Mouse (Mus musculus): Measurements from ENCODE around the gene Rps19bp1. TPM values are rescaled to one million over a fixed set of nuclear protein-coding genes. Genes with fewer than 3 reads are reported as not detected.

Gene Rps19bp1
- total and polyA plus RNA-seq, 3 experiments = 78.9 to 155 TPM; not detected in 1

GRCm38 (mm10) chr15:80233733-80234509 is 30.2 kb downstream of the Rps19bp1 start, which contains the start of gene Mief1 (continued):
- TF ChIP-seq CTCF (IDR thresholded peaks at IDR 0.05 in 2 of 3, conservative IDR thresholded peaks at IDR 0.05 in 1 of 3; ENCODE audit: control insufficient read depth in 1 of 3, insufficient read depth in 1 of 3, low read depth in 2 of 3, low read length in 3 of 3, poor library complexity in 1 of 3, severe bottlenecking in 1 of 3) (no peak), MYC (IDR thresholded peaks at IDR 0.05; ENCODE audit: low read depth, low read length) (peak; percentile 27), E2F4 (IDR thresholded peaks at IDR 0.05; ENCODE audit: borderline replicate concordance, low read depth, low read length) (no peak), POLR2A (IDR thresholded peaks at IDR 0.05; ENCODE audit: control insufficient read depth in 1 of 2, insufficient read depth in 1 of 2, low read depth in 1 of 2, low read length in 2 of 2, poor library complexity in 1 of 2) (peak in 1 of 2 experiments; percentile 72; a peak in 3 of 4 replicates), ZMIZ1 (IDR thresholded peaks at IDR 0.05; ENCODE audit: low read depth, low read length) (peak; percentile 50; the same call in 1 of the 2 replicates), SMC3 (IDR thresholded peaks at IDR 0.05; ENCODE audit: low read depth, low read length) (no peak), KAT2A (conservative IDR thresholded peaks at IDR 0.05; ENCODE audit: low read depth, low read length) (peak; percentile 72; the same call in 1 of the 2 replicates), TAL1 (IDR thresholded peaks at IDR 0.05; ENCODE audit: low read length) (no peak), ELF1 (IDR thresholded peaks at IDR 0.05; ENCODE audit: low read depth, low read length) (peak; percentile 93), EP300 (IDR thresholded peaks at IDR 0.05; ENCODE audit: low read depth in 1 of 2, low read length in 2 of 2) (peak in 1 of 2 experiments; percentile 30; a peak in 1 of 4 replicates), MEF2A (IDR thresholded peaks at IDR 0.05; ENCODE audit: extremely low read depth, insufficient replicate concordance, low read depth, low read length, poor library complexity, severe bottlenecking) (no peak), MXI1 (IDR thresholded peaks at IDR 0.05; ENCODE audit: low read depth, low read length) (no peak; the same call in 1 of the 2 replicates), UBTF (IDR thresholded peaks at IDR 0.05; ENCODE audit: borderline replicate concordance, insufficient read depth, low read depth, low read length) (no peak), ZKSCAN1 (IDR thresholded peaks at IDR 0.05; ENCODE audit: low read depth, low read length) (no peak), POLR2AphosphoS5 (IDR thresholded peaks at IDR 0.05; ENCODE audit: borderline replicate concordance, low read depth, low read length) (no peak), RAD21 (IDR thresholded peaks at IDR 0.05; ENCODE audit: low read depth, low read length) (no peak), CHD1 (IDR thresholded peaks at IDR 0.05; ENCODE audit: low read depth, low read length) (no peak), TBP (IDR thresholded peaks at IDR 0.05; ENCODE audit: low read depth, low read length) (peak; percentile 49; the same call in 1 of the 2 replicates), NELFE (IDR thresholded peaks at IDR 0.05; ENCODE audit: low read depth, low read length) (peak; percentile 43; the same call in 1 of the 2 replicates)

GRCm38 (mm10) chr15:80233053-80233452 is 31.1 kb downstream of the Rps19bp1 start:
- Histone ChIP-seq H3K9me3 (replicated peaks; ENCODE audit: insufficient read depth, low read length) (no peaks in the 10 kb centered on the region), H3K79me2 (ENCODE audit: control insufficient read depth, insufficient read depth, low read length, poor library complexity) (peaks cover 16% of the 10 kb centered on the region), H3K9ac (ENCODE audit: control insufficient read depth, low read depth, low read length, poor library complexity, severe bottlenecking) (peak overlapping the region; percentile 54), H3K27ac (ENCODE audit: control insufficient read depth, low read depth, low read length) (peak overlapping the region; percentile 25; the same call in 1 of the 2 replicates), H3K27me3 (ENCODE audit: control insufficient read depth in 1 of 2, insufficient read depth in 2 of 2, low read length in 2 of 2) (no peaks in the 10 kb centered on the region), H3K4me3 (ENCODE audit: control insufficient read depth in 1 of 2, insufficient read depth in 1 of 2, low read depth in 2 of 2, low read length in 2 of 2) (peak overlapping the region in 1 of 2 experiments; percentile 54; a peak in 3 of 4 replicates), H3K36me3 (ENCODE audit: control insufficient read depth in 1 of 2, insufficient read depth in 2 of 2, low read length in 2 of 2) (peaks cover 13% of the 10 kb centered on the region in 2 experiments), H3K4me1 (ENCODE audit: control insufficient read depth in 1 of 2, insufficient read depth in 2 of 2, low read length in 2 of 2) (peaks cover 4 to 14% of the 10 kb centered on the region in 2 experiments; a peak in 3 of 4 replicates)
- TF ChIP-seq HCFC1 (IDR thresholded peaks at IDR 0.05; ENCODE audit: low read depth, low read length) = no peak
- no peak for TF ChIP-seq BHLHE40 (IDR thresholded peaks at IDR 0.05; ENCODE audit: borderline replicate concordance, low read depth, low read length)
- TF ChIP-seq POLR2A (IDR thresholded peaks at IDR 0.05; ENCODE audit: control insufficient read depth in 1 of 2, insufficient read depth in 1 of 2, low read depth in 1 of 2, low read length in 2 of 2, poor library complexity in 1 of 2) = 0 out of 4 replicates have a peak, but pooled peaks of 1 of the 2 experiments have one; percentile 26
- no peak for TF ChIP-seq GATA1 (IDR thresholded peaks at IDR 0.05; ENCODE audit: low read depth, low read length)
- TF ChIP-seq USF1 (IDR thresholded peaks at IDR 0.05; ENCODE audit: low read depth, low read length) = no peak
- TF ChIP-seq EP300 (IDR thresholded peaks at IDR 0.05; ENCODE audit: low read depth in 1 of 2, low read length in 2 of 2) = no peak
- no peak for TF ChIP-seq E2F4 (IDR thresholded peaks at IDR 0.05; ENCODE audit: borderline replicate concordance, low read depth, low read length)
- no peak for TF ChIP-seq JUND (IDR thresholded peaks at IDR 0.05; ENCODE audit: low read depth, low read length)
- no peak for TF ChIP-seq RAD21 (IDR thresholded peaks at IDR 0.05; ENCODE audit: low read depth, low read length)
- no peak for DNase-seq (ENCODE audit: low read depth, low spot score)
